Mouse (Mus musculus) kidney, postnatal 14 days (tissue): ENCODE data around the gene Epyc.
"Not testable (repeated sequence)": the region's sequence is repeated elsewhere in the genome, so short reads cannot be mapped to it uniquely, and the experiment has no call there.

Source experiments
- DNase-seq: peaks from one replicate; pipeline ENCODE4 v3.0.0; 2022; ENCODE audit warnings: mixed read lengths

Gene Epyc

DNA sequence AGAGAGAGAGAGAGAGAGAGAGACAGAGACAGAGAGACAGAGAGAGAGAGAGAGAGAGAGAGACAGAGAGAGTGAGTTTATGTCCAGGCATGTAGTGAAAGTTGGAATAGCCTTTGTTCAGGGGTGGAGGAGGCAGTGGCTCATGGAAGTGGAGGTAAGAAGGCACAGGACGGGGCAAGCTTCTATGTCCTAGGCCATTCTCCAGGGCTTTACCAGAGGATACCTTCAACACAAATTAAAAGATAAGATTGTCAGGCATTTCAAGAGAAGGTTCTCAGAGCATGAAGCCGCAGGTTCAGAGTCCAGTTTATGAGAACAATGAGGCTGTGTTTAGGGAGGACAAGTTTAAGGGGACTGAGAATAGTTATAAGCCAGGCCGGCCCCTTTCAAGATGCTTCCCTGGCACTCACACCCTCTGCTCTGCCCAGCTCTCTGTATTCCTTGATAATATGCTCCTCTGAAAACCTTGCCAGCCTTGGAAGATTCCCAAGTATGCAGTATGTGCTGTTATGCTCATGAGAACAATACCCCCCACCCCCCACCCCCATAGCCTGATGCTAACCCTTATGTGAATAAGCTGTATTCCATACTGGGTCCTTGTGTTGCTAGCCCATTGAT is 71.5 kb downstream of the Epyc start:
- no peak for DNase-seq

DNA sequence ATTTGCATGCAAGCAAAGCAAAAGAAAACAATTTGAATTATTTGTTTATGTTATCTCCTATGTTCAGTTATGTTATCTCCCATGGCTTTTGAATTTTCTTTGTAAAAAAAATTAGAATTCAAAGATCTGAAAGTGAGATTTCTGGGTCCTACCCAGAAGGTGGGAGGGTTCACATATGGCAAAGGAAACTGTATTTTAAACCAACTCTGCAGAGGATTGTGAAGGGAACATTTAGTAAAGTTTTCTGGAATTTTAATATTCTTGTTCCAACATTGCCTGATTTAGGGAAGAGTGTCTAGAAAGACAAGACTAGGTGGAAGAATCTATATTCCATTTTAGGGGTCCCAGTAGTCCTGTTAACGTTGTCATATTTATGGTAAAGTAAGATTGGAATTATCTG is 73.4 kb downstream of the Epyc start:
- no peak for DNase-seq

DNA sequence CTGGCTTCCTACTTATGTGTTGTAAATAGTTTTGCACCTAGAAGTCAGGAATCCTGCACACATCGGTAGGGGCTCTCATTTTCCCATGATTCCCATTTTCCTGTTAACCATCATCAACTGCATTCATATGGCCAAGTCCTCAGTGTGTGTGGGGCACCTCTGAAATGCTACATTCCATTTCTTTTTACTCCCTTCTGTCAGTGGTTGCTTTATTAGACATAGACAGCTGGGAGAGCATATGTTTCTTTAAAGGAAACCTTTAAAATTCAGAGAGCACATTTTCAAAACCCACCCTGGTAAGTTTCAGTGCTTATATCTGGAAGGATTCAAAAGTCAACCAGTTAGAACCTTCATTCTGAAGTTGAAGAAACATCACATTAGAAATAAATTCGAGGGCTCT is 74.2 kb downstream of the Epyc start:
- DNase-seq = no peak

DNA sequence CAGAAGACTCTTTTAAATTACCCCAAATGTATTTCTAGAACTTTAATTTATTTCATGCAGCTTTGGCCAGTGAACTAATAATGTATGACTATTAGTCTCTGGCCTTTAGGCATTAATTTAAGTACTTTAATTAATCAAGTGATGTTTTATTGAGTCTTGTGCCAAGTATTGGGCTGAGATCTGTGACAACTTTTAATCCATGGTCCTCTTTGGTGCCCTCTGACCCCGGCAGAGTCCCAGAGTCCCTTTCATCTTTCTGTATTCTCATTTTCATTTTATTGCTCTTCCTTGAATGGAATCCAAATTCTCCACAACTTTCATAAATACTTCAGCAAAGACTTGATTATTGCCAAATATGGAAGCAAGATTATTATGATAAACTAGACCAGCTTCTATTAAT is 76.8 kb downstream of the Epyc start:
- peak; percentile 60 for DNase-seq

DNA sequence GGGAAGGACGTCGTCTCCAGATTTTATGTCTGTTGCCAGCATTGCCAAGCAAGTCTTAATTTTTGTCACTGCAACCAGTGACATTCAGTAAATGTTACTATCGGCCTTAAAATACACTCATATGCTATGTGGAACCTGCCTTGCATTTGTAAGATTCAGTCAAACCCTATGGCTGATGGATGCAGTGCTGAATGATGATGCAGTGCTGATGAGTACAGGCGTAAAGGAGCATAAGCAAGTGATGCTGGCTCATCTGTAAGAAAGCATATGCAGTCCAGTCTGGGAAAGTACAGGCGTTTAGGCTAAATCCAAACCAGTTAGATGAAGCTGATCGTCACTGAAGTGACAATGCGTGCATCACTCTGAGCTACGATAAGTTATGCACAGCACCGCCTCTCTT is 78.8 kb downstream of the Epyc start:
- no peak for DNase-seq

DNA sequence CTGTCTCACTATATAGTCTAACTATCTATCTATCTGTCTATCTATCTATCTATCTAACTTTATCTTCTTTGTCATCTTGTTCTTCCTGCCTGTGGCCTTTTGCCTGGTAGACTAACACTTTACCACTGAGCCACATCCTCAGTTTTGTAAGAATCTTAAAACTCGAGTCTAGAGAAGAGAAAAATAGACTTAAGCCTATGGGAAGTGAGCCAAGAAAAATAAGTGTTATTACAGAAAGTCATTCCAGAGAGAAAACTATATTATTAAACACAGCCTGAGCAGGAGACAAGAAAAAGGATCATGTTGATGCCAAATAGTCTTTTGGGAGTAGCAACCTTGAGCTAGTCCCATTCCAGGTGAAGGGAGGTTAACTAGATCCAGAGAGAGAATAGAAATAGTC is 82.1 kb downstream of the Epyc start:
- DNase-seq = no peak

DNA sequence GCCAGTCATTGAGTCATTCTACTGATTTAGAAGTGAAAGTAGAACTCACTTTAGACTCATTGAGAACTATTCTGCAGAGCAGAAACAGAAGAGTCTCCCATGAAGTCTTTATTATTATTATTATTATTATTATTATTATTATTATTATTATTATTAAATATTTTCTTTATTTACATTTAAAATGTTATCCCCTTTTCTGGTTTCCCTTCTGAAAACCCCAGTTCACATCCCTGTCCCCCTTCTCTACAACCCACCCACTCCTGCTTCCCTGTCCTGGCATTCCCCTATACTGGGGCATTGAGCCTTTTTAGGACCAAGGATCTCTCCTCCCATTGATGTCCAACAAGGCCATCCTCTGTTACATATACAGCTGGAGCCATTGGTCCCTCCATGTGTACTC is 82.8 kb downstream of the Epyc start, which contains the start of gene C030005K15Rik:
Gene C030005K15Rik (minus strand): TSS at position 101 of the 400 bp plus-strand sequence.
- not testable (repeated sequence) for DNase-seq
